Mouse (Mus musculus): ENCODE measurements around the gene 1700037H04Rik. TPM values are rescaled to one million over a fixed set of nuclear protein-coding genes. Genes with fewer than 3 reads are reported as not detected.

1700037H04Rik gene
- polyA plus RNA-seq, 1 experiment = 827 TPM

DNA sequence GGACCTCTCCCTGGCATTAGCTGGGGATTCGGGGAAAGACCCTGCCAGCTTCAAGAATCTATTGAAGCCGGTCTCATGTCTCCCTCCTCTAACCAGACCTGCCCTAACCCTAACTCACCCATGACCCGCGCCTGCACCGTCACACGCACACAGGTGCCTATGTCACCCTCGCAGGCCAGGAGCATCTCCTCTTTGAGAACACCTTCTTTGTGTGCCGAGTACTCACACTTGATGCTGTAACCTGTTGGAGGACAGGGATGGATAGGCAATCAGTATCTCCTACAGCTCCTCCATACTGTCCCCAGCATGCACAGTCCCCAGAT, 12.9 kb downstream of the 1700037H04Rik start:
- H3K36me3 ChIP-seq (ENCODE audit: control insufficient read depth, insufficient read depth, low read length) = no peaks in the 10 kb centered on the region; the same call in 1 of the 2 replicates
- H3K4me1 ChIP-seq (ENCODE audit: control insufficient read depth, insufficient read depth, low read length) = peaks cover 4% of the 10 kb centered on the region; the same call in 1 of the 2 replicates
- no peak overlapping the region for H3K4me3 ChIP-seq (ENCODE audit: control insufficient read depth, low read depth, low read length)
- TF ChIP-seq POLR2A (IDR thresholded peaks at IDR 0.05; ENCODE audit: control insufficient read depth, low read depth, low read length) = no peak
- no peak for TF ChIP-seq CTCF (IDR thresholded peaks at IDR 0.05; ENCODE audit: control insufficient read depth, insufficient read depth, insufficient replicate concordance, low read depth, low read length)
- no peak overlapping the region for H3K27ac ChIP-seq (ENCODE audit: control insufficient read depth, insufficient read depth, low read depth, low read length)
- H3K27me3 ChIP-seq (ENCODE audit: control insufficient read depth, insufficient read depth, low read length) = no peaks in the 10 kb centered on the region

DNA sequence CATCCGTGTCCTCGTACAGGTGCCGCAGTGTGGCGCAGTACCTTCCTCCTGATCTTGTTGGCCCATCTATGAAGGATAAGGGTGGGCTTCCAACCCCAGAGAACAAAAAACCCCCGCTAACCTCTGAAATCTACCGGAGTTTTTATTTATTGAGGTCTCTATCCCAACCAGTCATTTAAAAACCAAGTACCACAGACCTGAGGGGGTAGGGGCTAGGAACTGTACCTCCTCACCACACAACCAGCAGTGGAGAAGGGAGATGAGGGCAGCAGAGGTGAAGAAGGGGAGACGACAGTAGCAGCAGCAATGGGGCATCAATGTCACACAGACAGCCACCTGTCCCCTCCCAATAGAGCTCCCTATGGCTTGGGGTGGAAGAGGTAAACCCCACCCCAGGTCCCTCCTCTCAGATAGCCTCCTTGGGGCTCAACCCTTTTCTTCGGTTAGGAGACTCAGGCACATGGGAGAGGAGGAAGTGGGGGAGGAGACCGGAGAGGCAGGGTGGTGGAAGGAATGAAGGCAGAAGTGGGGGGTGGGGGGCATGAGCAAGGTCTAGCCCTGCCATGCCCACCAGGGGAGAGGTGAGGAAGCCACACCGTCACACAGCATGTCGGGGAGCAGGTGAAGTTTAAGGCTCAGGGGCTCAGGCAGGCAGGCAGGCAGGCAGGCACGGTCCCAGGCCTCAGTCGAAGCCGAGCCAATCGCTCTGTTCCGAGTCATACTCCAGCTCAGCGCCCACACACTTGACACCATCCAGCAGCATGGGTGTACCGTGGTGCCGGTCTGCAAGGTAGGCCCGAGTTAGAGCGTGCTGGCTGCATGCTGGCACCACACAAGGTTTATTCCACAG, 13.5 kb downstream of the 1700037H04Rik start:
- H3K36me3 ChIP-seq (ENCODE audit: control insufficient read depth, insufficient read depth, low read length) = no peaks in the 10 kb centered on the region; the same call in 1 of the 2 replicates
- no peak overlapping the region for H3K4me3 ChIP-seq (ENCODE audit: control insufficient read depth, low read depth, low read length)
- H3K27me3 ChIP-seq (ENCODE audit: control insufficient read depth, insufficient read depth, low read length) = no peaks in the 10 kb centered on the region
- TF ChIP-seq POLR2A (IDR thresholded peaks at IDR 0.05; ENCODE audit: control insufficient read depth, low read depth, low read length) (no peak), CTCF (IDR thresholded peaks at IDR 0.05; ENCODE audit: control insufficient read depth, insufficient read depth, insufficient replicate concordance, low read depth, low read length) (no peak)
- no peak overlapping the region for H3K27ac ChIP-seq (ENCODE audit: control insufficient read depth, insufficient read depth, low read depth, low read length)
- H3K4me1 ChIP-seq (ENCODE audit: control insufficient read depth, insufficient read depth, low read length) = peaks cover 6% of the 10 kb centered on the region; the same call in 1 of the 2 replicates

DNA sequence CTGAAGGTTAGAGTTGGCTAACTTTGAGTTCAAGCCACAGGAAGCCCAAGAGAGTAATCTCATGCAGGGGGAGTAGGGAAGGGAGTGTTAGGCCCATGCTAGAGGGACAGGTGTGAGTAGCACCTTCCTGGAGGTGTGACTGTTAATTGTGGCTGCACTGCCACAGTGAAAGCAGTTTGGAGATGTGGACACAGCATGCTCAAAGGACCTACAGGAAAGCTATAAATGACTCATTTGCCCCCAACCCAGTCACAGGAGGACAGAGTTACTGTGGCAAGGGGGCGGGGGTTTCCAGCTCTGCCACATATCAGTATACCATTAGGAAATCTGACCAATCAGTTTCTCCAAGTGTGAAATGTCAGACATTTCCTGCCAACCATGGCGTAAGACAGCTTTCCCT, 14.3 kb downstream of the 1700037H04Rik start:
- Histone ChIP-seq H3K4me1 (ENCODE audit: control insufficient read depth, insufficient read depth, low read length) (peaks cover 6% of the 10 kb centered on the region; the same call in 1 of the 2 replicates), H3K27ac (ENCODE audit: control insufficient read depth, insufficient read depth, low read depth, low read length) (no peak overlapping the region), H3K4me3 (ENCODE audit: control insufficient read depth, low read depth, low read length) (no peak overlapping the region), H3K36me3 (ENCODE audit: control insufficient read depth, insufficient read depth, low read length) (no peaks in the 10 kb centered on the region; the same call in 1 of the 2 replicates), H3K27me3 (ENCODE audit: control insufficient read depth, insufficient read depth, low read length) (no peaks in the 10 kb centered on the region)
- TF ChIP-seq CTCF (IDR thresholded peaks at IDR 0.05; ENCODE audit: control insufficient read depth, insufficient read depth, insufficient replicate concordance, low read depth, low read length) (no peak), POLR2A (IDR thresholded peaks at IDR 0.05; ENCODE audit: control insufficient read depth, low read depth, low read length) (no peak)

DNA sequence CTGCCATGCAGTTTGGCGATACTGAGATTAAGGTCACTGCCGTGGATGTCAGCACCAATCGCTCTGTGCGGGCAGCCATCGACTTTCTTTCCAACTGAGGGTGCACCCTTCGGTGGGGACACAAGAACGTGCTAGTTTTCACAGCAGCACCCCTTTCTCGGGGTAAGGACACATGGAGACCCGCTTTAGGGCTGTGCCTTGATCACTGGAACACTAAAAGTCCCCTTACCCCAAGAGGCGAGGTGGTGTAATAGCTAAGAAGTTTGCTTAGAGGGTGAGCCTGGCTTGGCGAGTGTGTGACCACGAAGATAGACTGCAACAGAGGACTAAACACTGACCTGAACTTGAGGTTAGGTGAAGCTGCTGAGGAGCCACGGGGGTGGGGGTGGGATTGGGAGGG, 14.8 kb downstream of the 1700037H04Rik start:
- no peak overlapping the region for H3K4me3 ChIP-seq (ENCODE audit: control insufficient read depth, low read depth, low read length)
- no peaks in the 10 kb centered on the region; the same call in 1 of the 2 replicates for H3K36me3 ChIP-seq (ENCODE audit: control insufficient read depth, insufficient read depth, low read length)
- H3K27me3 ChIP-seq (ENCODE audit: control insufficient read depth, insufficient read depth, low read length) = no peaks in the 10 kb centered on the region
- peaks cover 6% of the 10 kb centered on the region; the same call in 1 of the 2 replicates for H3K4me1 ChIP-seq (ENCODE audit: control insufficient read depth, insufficient read depth, low read length)
- TF ChIP-seq CTCF (IDR thresholded peaks at IDR 0.05; ENCODE audit: control insufficient read depth, insufficient read depth, insufficient replicate concordance, low read depth, low read length) (no peak), POLR2A (IDR thresholded peaks at IDR 0.05; ENCODE audit: control insufficient read depth, low read depth, low read length) (no peak)
- no peak overlapping the region for H3K27ac ChIP-seq (ENCODE audit: control insufficient read depth, insufficient read depth, low read depth, low read length)

- peaks cover 6% of the 10 kb centered on the region; the same call in 1 of the 2 replicates for H3K4me1 ChIP-seq (ENCODE audit: control insufficient read depth, insufficient read depth, low read length)
- H3K4me3 ChIP-seq (ENCODE audit: control insufficient read depth, low read depth, low read length) = no peak overlapping the region
- H3K36me3 ChIP-seq (ENCODE audit: control insufficient read depth, insufficient read depth, low read length) = no peaks in the 10 kb centered on the region; the same call in 1 of the 2 replicates
Observed at GRCm38 (mm10) chr2:131143007-131143780, 16.7 kb downstream of the 1700037H04Rik start.

DNA sequence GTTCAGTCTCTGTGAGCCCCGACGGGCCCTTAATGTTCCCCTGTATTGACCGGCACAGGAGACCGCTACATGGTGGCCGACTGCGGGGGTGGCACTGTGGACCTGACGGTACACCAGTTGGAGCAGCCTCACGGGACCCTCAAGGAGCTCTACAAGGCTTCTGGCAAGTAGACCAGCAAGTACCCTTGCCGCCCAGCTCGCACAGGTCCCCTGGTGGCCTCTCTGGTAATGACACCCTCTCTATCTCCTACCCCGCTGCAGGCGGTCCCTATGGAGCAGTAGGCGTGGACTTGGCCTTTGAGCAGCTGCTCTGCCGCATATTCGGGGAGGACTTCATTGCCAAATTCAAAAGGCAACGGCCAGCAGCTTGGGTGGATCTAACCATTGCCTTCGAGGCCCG, 17.3 kb downstream of the 1700037H04Rik start:
- H3K4me1 ChIP-seq (ENCODE audit: control insufficient read depth, insufficient read depth, low read length) = peaks cover 6% of the 10 kb centered on the region; the same call in 1 of the 2 replicates
- H3K4me3 ChIP-seq (ENCODE audit: control insufficient read depth, low read depth, low read length) = no peak overlapping the region
- TF ChIP-seq CTCF (IDR thresholded peaks at IDR 0.05; ENCODE audit: control insufficient read depth, insufficient read depth, insufficient replicate concordance, low read depth, low read length) (peak; percentile 76), POLR2A (IDR thresholded peaks at IDR 0.05; ENCODE audit: control insufficient read depth, low read depth, low read length) (no peak)
- no peaks in the 10 kb centered on the region for H3K36me3 ChIP-seq (ENCODE audit: control insufficient read depth, insufficient read depth, low read length)
- no peaks in the 10 kb centered on the region for H3K27me3 ChIP-seq (ENCODE audit: control insufficient read depth, insufficient read depth, low read length)
- no peak overlapping the region for H3K27ac ChIP-seq (ENCODE audit: control insufficient read depth, insufficient read depth, low read depth, low read length)

More at GRCm38 (mm10) chr2:131143007-131143780, 16.7 kb downstream of the 1700037H04Rik start:
- TF ChIP-seq CTCF (IDR thresholded peaks at IDR 0.05; ENCODE audit: control insufficient read depth, insufficient read depth, insufficient replicate concordance, low read depth, low read length) = no peak
- TF ChIP-seq POLR2A (IDR thresholded peaks at IDR 0.05; ENCODE audit: control insufficient read depth, low read depth, low read length) = no peak
- H3K27me3 ChIP-seq (ENCODE audit: control insufficient read depth, insufficient read depth, low read length) = no peaks in the 10 kb centered on the region
- no peak overlapping the region for H3K27ac ChIP-seq (ENCODE audit: control insufficient read depth, insufficient read depth, low read depth, low read length)
